Comparison of ENCODE assay signal across 19 mouse cellular contexts in the genomic region with DNA sequence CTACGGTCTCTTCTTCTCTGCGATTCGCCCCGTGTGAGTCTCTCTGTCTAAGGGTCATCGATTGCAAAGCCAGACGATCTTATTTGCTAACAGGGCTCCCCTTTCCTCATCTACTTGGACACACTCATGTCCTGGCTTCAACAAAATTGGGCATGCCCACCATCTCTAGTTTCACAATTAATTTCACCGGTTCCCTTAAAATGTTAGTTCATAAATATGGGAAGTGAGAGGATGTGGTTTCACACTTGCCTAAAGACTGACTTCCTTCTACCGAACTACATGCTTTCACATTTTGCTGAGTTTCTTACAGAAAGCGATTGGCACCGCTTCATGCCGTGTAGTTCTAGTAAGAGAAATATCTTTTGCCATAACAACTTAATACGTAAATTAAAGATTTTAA.
DNase-seq lines count a peak whose midpoint lies in the region; ATAC-seq and TF ChIP-seq lines count a peak whose summit lies in the region.
"Had no signal": no experiment of that assay in that cellular context is flagged by ENCODE, and none has a peak within 500 bp of the region (broad histone marks: within the 10 kb centered on the region; RNA-seq: fewer than 3 reads in every experiment).

No protein-coding gene starts in this region.

- no peak overlapping the region for H3K4me2 ChIP-seq in kidney, embryonic 16.5 days (replicated peaks; ENCODE audit: low read depth, low read length)
- H3K4me2 ChIP-seq: embryonic facial prominence, embryonic 12.5 days; heart, embryonic 12.5 days; limb, embryonic 15.5 days had no signal

- DNase-seq in kidney, postnatal 4 days, result no peak
- DNase-seq in A20 (ENCODE audit: low read depth, low spot score), result peak; percentile 1
- DNase-seq in monocyte, adult 2 months (ENCODE audit: low read depth in 1 of 2, low spot score in 2 of 2), result peak; percentile 43 to 56
- DNase-seq in gastrocnemius, postnatal 10 days, result no peak
- DNase-seq: adrenal gland, postnatal 14 days; cerebellum, postnatal 14 days; forebrain, postnatal 0 days; gastrocnemius, adult 2 months; retina, postnatal 1 day; thymus, postnatal 36 days had no signal

- peaks cover 34% of the 10 kb centered on the region for H3K36me3 ChIP-seq in kidney, embryonic 16.5 days (ENCODE audit: insufficient read depth, low read length)

- 91% methylated on average over 12 of the region's 12 CpGs for WGBS in kidney, embryonic 16.5 days

- no peak for ATAC-seq in kidney, embryonic 16.5 days (ENCODE audit: low FRiP score, low TSS enrichment)
- ATAC-seq in activated CD4-positive, CD25-positive, alpha-beta regulatory T cell, adult 4 months, result no peak
- ATAC-seq: forebrain, postnatal 0 days had no signal

- 0 out of 2 replicates have a peak, but pooled peaks cover 4% of the 10 kb centered on the region for H3K4me1 ChIP-seq in kidney, embryonic 16.5 days (ENCODE audit: insufficient read depth, low read length)
- peaks cover 28% of the 10 kb centered on the region for H3K4me1 ChIP-seq in bone marrow macrophage, adult 2 months (ENCODE audit: control insufficient read depth, insufficient read depth, low read length)
- H3K4me1 ChIP-seq: embryonic facial prominence, embryonic 12.5 days; limb, embryonic 15.5 days; megakaryocyte, embryonic 14.5 days had no signal

- H3K9me3 ChIP-seq in kidney, embryonic 16.5 days (ENCODE audit: low read length), result no peaks in the 10 kb centered on the region
- H3K9me3 ChIP-seq: embryonic facial prominence, embryonic 12.5 days; heart, embryonic 12.5 days; hindbrain, embryonic 10.5 days; limb, embryonic 15.5 days had no signal

- no peaks in the 10 kb centered on the region for H3K27me3 ChIP-seq in kidney, embryonic 16.5 days (ENCODE audit: insufficient read depth, low read length)
- H3K27me3 ChIP-seq: embryonic facial prominence, embryonic 12.5 days; heart, embryonic 12.5 days; limb, embryonic 15.5 days; megakaryocyte, embryonic 14.5 days had no signal

- peak overlapping the region; percentile 67; the same call in 1 of the 2 replicates for H3K27ac ChIP-seq in kidney, embryonic 16.5 days (ENCODE audit: low read length)
- H3K27ac ChIP-seq in bone marrow macrophage, adult 2 months (ENCODE audit: insufficient read depth, low read depth, low read length), result peak overlapping the region; percentile 84
- H3K27ac ChIP-seq: embryonic facial prominence, embryonic 12.5 days; hindbrain, embryonic 10.5 days; limb, embryonic 15.5 days; stomach, postnatal 0 days had no signal

- H3K4me3 ChIP-seq in kidney, embryonic 16.5 days (ENCODE audit: low read length), result no peak overlapping the region
- H3K4me3 ChIP-seq in bone marrow macrophage, adult 2 months (ENCODE audit: insufficient read depth, low read length), result peak overlapping the region; percentile 31
- H3K4me3 ChIP-seq: embryonic facial prominence, embryonic 12.5 days; gastrocnemius, adult 2 months; heart, embryonic 12.5 days; hindbrain, embryonic 10.5 days; limb, embryonic 15.5 days had no signal

- no peak for TF ChIP-seq CTCF in bone marrow macrophage, adult 2 months (IDR thresholded peaks at IDR 0.05; ENCODE audit: low read depth, low read length)

- H3K9ac ChIP-seq in kidney, embryonic 16.5 days (replicated peaks; ENCODE audit: low read length), result no peak overlapping the region
- H3K9ac ChIP-seq: embryonic facial prominence, embryonic 12.5 days; forebrain, postnatal 0 days; heart, embryonic 12.5 days; limb, embryonic 15.5 days had no signal

- TF ChIP-seq POLR2A in bone marrow macrophage, adult 2 months (IDR thresholded peaks at IDR 0.05; ENCODE audit: borderline replicate concordance, low read depth, low read length), result no peak

Comparison
In these comparisons a context has a peak if more than half of its experiments do, and no peak if none do; other contexts are left out.
1. DNase-seq: peak in A20 (single experiment) and monocyte, adult 2 months (2 of 2); none in kidney, postnatal 4 days (0 of 2) and gastrocnemius, postnatal 10 days (single experiment).